Comparison of ENCODE assay signal across 18 mouse cellular contexts in genomic region chr8:122464985-122465384, GRCm38 (mm10). TPM values are rescaled to one million over a fixed set of nuclear protein-coding genes. Genes with fewer than 3 reads are reported as not detected.
"Had no signal": no experiment of that assay in that cellular context is flagged by ENCODE, and none has a peak within 500 bp of the region (broad histone marks: within the 10 kb centered on the region; RNA-seq: fewer than 3 reads in every experiment).

No protein-coding gene starts in this region.

- H3K27ac ChIP-seq: intestine, embryonic 15.5 days; layer of hippocampus, adult 2 months; limb, embryonic 12.5 days; liver, embryonic 14.5 days; midbrain, embryonic 15.5 days; neural tube, embryonic 13.5 days had no signal

- DNase-seq: kidney, adult 18-20 months; kidney, postnatal 10 days; kidney, postnatal 4 days; lung, adult 2 months; lung, postnatal 36 days; retina, postnatal 1 day; right cerebral cortex, postnatal 4 days; spleen, adult 18-20 months had no signal

- H3K9ac ChIP-seq: intestine, embryonic 15.5 days; limb, embryonic 12.5 days; liver, embryonic 14.5 days; midbrain, embryonic 15.5 days; neural tube, embryonic 13.5 days had no signal

- ATAC-seq: intestine, embryonic 15.5 days; lung, postnatal 0 days; midbrain, embryonic 15.5 days had no signal

- H3K4me2 ChIP-seq: intestine, embryonic 15.5 days; limb, embryonic 12.5 days; midbrain, embryonic 11.5 days; midbrain, embryonic 15.5 days; neural tube, embryonic 13.5 days had no signal

- H3K9me3 ChIP-seq: intestine, embryonic 15.5 days; limb, embryonic 12.5 days; midbrain, embryonic 15.5 days; neural tube, embryonic 13.5 days had no signal

- H3K4me3 ChIP-seq: intestine, embryonic 15.5 days; layer of hippocampus, adult 2 months; limb, embryonic 12.5 days; midbrain, embryonic 15.5 days; neural tube, embryonic 13.5 days had no signal

RNA-seq across cellular contexts. Expression of gene Snai3, which starts 4.5 kb away (rescaled TPM):
- total RNA-seq: layer of hippocampus, adult 2 months; layer of hippocampus, postnatal 10 days; monocyte, adult 5-6 weeks had no signal
- polyA plus RNA-seq: midbrain, embryonic 11.5 days; midbrain, embryonic 15.5 days had no signal
